Mouse (Mus musculus) E14TG2a.4 (cell line): Measurements from ENCODE around the gene Prph2.

Experiments used
- H3K27me3 ChIP-seq: 2 replicates; pipeline ENCODE4 v1.6.1; 2014; ENCODE audit warnings: low read length, control low read depth; ENCODE audit not compliant: insufficient read depth
- H3K36me3 ChIP-seq: 2 replicates; pipeline ENCODE4 v1.6.1; 2014; ENCODE audit warnings: low read length, control low read depth; ENCODE audit not compliant: insufficient read depth
- H3K4me1 ChIP-seq: replicated peaks from 2 replicates; pipeline ENCODE4 v1.6.1; 2014; ENCODE audit warnings: low read depth, low read length, control low read depth
- H3K4me3 ChIP-seq: replicated peaks from 2 replicates; pipeline ENCODE4 v1.5.1; 2014; ENCODE audit warnings: mild to moderate bottlenecking, low read length
- H3K9me3 ChIP-seq: 2 replicates; pipeline ENCODE4 v1.6.1; 2014; ENCODE audit warnings: low read length, control low read depth
- CTCF ChIP-seq: conservative IDR thresholded peaks from 2 replicates; pipeline ENCODE4 v1.5.1; 2014; ENCODE audit warnings: low read length
- NANOG ChIP-seq: IDR thresholded peaks from 2 replicates; pipeline ENCODE4 v1.6.1; 2014; ENCODE audit warnings: borderline replicate concordance, low read length, mixed read lengths
- POU5F1 ChIP-seq: IDR thresholded peaks from 2 replicates; pipeline ENCODE4 v1.6.1; 2014; ENCODE audit warnings: low read length, borderline replicate concordance

Prph2 gene

GRCm38 (mm10) chr17:46910186-46910585, at the start of gene Prph2:
Gene Prph2, plus strand, starts transcription at chr17:46910459.
- peaks cover 15% of the 10 kb centered on the region; the same call in 1 of the 2 replicates for H3K27me3 ChIP-seq
- H3K4me3 ChIP-seq: peak within 1 kb of the TSS; percentile 39; the same call in 1 of the 2 replicates
- 0 out of 2 replicates have a peak, but pooled peaks cover 2% of the 10 kb centered on the region for H3K9me3 ChIP-seq
- peaks cover 33% of the 10 kb centered on the region for H3K4me1 ChIP-seq
- TF ChIP-seq POU5F1 (no peak), NANOG (no peak), CTCF (no peak)
- H3K36me3 ChIP-seq: no peaks in the 10 kb centered on the region

- 0 out of 2 replicates have a peak overlapping the region, but pooled peaks have one; percentile 17 for H3K4me3 ChIP-seq
- TF ChIP-seq CTCF: no peak
- no peak for TF ChIP-seq NANOG
- TF ChIP-seq POU5F1: no peak
Observed at GRCm38 (mm10) chr17:46864566-46865195, 45.6 kb upstream of the Prph2 start.

GRCm38 (mm10) chr17:46866836-46867235, 43.4 kb upstream of the Prph2 start:
- TF ChIP-seq CTCF (no peak), POU5F1 (no peak), NANOG (no peak)
- Histone ChIP-seq H3K9me3 (no peaks in the 10 kb centered on the region), H3K36me3 (no peaks in the 10 kb centered on the region), H3K4me3 (no peak overlapping the region), H3K27me3 (no peaks in the 10 kb centered on the region), H3K4me1 (peaks cover 84% of the 10 kb centered on the region)

More at GRCm38 (mm10) chr17:46864566-46865195, 45.6 kb upstream of the Prph2 start:
- Histone ChIP-seq H3K9me3 (no peaks in the 10 kb centered on the region), H3K36me3 (no peaks in the 10 kb centered on the region), H3K27me3 (no peaks in the 10 kb centered on the region), H3K4me1 (peaks cover 76% of the 10 kb centered on the region)

- no peak overlapping the region for H3K4me3 ChIP-seq
- H3K36me3 ChIP-seq: no peaks in the 10 kb centered on the region
- no peaks in the 10 kb centered on the region for H3K27me3 ChIP-seq
- peaks cover 95% of the 10 kb centered on the region for H3K4me1 ChIP-seq
- TF ChIP-seq CTCF (no peak), POU5F1 (no peak), NANOG (no peak)
- no peaks in the 10 kb centered on the region for H3K9me3 ChIP-seq
Observed at GRCm38 (mm10) chr17:46870204-46870798, 40.0 kb upstream of the Prph2 start.

- no peaks in the 10 kb centered on the region for H3K9me3 ChIP-seq
- no peaks in the 10 kb centered on the region for H3K27me3 ChIP-seq
- H3K4me1 ChIP-seq: peaks cover 95% of the 10 kb centered on the region
- no peak for TF ChIP-seq NANOG
- TF ChIP-seq POU5F1: no peak
- no peak for TF ChIP-seq CTCF
- H3K4me3 ChIP-seq: no peak overlapping the region
- H3K36me3 ChIP-seq: no peaks in the 10 kb centered on the region
Observed at GRCm38 (mm10) chr17:46870913-46871312, 39.3 kb upstream of the Prph2 start.

GRCm38 (mm10) chr17:46872806-46873205, 37.5 kb upstream of the Prph2 start:
- no peak overlapping the region for H3K4me3 ChIP-seq
- H3K9me3 ChIP-seq: no peaks in the 10 kb centered on the region
- H3K36me3 ChIP-seq: no peaks in the 10 kb centered on the region
- no peaks in the 10 kb centered on the region for H3K27me3 ChIP-seq
- TF ChIP-seq POU5F1 (no peak), CTCF (no peak), NANOG (no peak)
- H3K4me1 ChIP-seq: peaks cover 96% of the 10 kb centered on the region

- Histone ChIP-seq H3K27me3 (no peaks in the 10 kb centered on the region), H3K4me3 (0 out of 2 replicates have a peak overlapping the region, but pooled peaks have one; percentile 14), H3K4me1 (peaks cover 92% of the 10 kb centered on the region), H3K9me3 (no peaks in the 10 kb centered on the region), H3K36me3 (no peaks in the 10 kb centered on the region)
- TF ChIP-seq POU5F1: no peak
- TF ChIP-seq NANOG: no peak
- TF ChIP-seq CTCF: no peak
Observed at GRCm38 (mm10) chr17:46874133-46874532, 36.1 kb upstream of the Prph2 start.

GRCm38 (mm10) chr17:46875626-46876025, 34.6 kb upstream of the Prph2 start:
- Histone ChIP-seq H3K4me3 (no peak overlapping the region), H3K27me3 (no peaks in the 10 kb centered on the region), H3K36me3 (0 out of 2 replicates have a peak, but pooled peaks cover 2% of the 10 kb centered on the region), H3K9me3 (no peaks in the 10 kb centered on the region), H3K4me1 (peaks cover 83% of the 10 kb centered on the region)
- no peak for TF ChIP-seq POU5F1
- peak; percentile 58 for TF ChIP-seq CTCF
